Mouse (Mus musculus) small intestine, adult 2 months (tissue): ENCODE results near the gene Zfp36. TPM values are rescaled to one million over a fixed set of nuclear protein-coding genes. Genes with fewer than 3 reads are reported as not detected.

Source experiments
- H3K27ac ChIP-seq: fragments of 200-500 bp; 2 replicates; pipeline ENCODE4 v1.5.1; 2012; ENCODE audit warnings: low read depth, low read length, control low read depth, inconsistent platforms; ENCODE audit not compliant: insufficient read depth
- H3K27me3 ChIP-seq: fragments of 200-500 bp; 2 replicates; pipeline ENCODE4 v1.6.1; 2012; ENCODE audit warnings: mild to moderate bottlenecking, moderate library complexity, low read length, inconsistent platforms; ENCODE audit not compliant: control insufficient read depth, insufficient read depth
- H3K36me3 ChIP-seq: fragments of 200-500 bp; 2 replicates; pipeline ENCODE4 v1.6.1; 2012; ENCODE audit warnings: mild to moderate bottlenecking, low read length, control low read depth, inconsistent platforms; ENCODE audit not compliant: control insufficient read depth, insufficient read depth
- H3K4me1 ChIP-seq: fragments of 200-500 bp; 2 replicates; pipeline ENCODE4 v1.6.1; 2012; ENCODE audit warnings: low read length, inconsistent platforms, mixed read lengths; ENCODE audit not compliant: control insufficient read depth, insufficient read depth, insufficient read length
- H3K4me3 ChIP-seq: fragments of 200-500 bp; 2 replicates; pipeline ENCODE4 v1.5.1; 2012; ENCODE audit warnings: low read depth, mild to moderate bottlenecking, control low read depth, inconsistent platforms, low read length, moderate library complexity
- CTCF ChIP-seq: fragments of 200-500 bp; IDR thresholded peaks from 2 replicates; pipeline ENCODE4 v1.5.1; 2012; ENCODE audit warnings: low read depth, mild to moderate bottlenecking, control low read depth, inconsistent platforms, low read length, moderate library complexity, mixed read lengths; ENCODE audit not compliant: insufficient replicate concordance, insufficient read length; ENCODE audit errors: extremely low read depth
- POLR2A ChIP-seq: fragments of 200-500 bp; IDR thresholded peaks from 2 replicates; pipeline ENCODE4 v1.6.1; 2012; ENCODE audit warnings: low read depth, mild to moderate bottlenecking, control low read depth, inconsistent platforms, low read length, moderate library complexity
- WGBS: fragments of 180-500 bp; shearing (Covaris S2); methylation state at CpG from one replicate; pipeline ENCODE4 v1.1.7; 2018; 5-methylcytosine and 5-hydroxymethylcytosine counted together
- polyA plus RNA-seq: library from polyadenylated mRNA; depleted of rRNA; stranded (reverse); fragments of >200 nt; gene quantifications from 2 replicates; pipeline ENCODE4 v1.2.3, GENCODE M21; 2012

Zfp36 gene
- polyA plus RNA-seq, 1 experiment: 196 TPM

DNA sequence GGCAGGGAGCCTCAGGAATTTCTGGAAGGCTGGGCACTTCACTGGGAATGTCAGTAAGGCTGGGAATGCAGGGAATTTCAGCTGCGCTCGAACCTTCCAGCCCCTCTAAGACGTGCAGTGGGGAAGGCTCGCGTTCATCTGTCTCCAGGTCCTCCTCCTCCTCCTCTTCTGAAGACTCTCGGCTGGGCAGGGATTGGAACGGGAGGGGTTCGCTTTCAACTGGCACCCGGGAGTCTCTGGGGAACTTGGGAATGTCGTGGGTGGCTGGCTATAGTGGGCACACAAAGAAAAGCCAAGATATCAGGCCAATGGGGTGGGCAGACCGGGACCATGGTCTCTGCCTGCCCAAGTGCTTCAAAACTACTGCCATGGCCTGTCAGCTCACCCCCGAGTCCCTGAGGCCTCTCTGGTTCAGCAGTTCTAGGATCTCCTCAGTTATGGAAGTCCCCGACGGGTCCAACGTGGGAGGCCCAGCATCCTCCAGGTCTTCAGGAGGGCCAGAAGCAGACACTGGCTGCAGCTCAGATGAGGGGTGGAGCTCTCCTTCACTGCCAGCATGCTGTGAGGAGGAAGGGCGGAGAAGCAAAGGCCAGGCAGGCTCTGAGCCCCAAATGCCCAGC, 17.5 kb downstream of the Zfp36 start:
- H3K4me3 ChIP-seq: no peak overlapping the region
- peaks cover 12% of the 10 kb centered on the region; the same call in 1 of the 2 replicates for H3K4me1 ChIP-seq
- H3K36me3 ChIP-seq: peaks cover 18% of the 10 kb centered on the region
- TF ChIP-seq CTCF (no peak), POLR2A (no peak)
- WGBS: 86% methylated on average over 16 of the region's 16 CpGs
- no peaks in the 10 kb centered on the region for H3K27me3 ChIP-seq
- no peak overlapping the region for H3K27ac ChIP-seq

DNA sequence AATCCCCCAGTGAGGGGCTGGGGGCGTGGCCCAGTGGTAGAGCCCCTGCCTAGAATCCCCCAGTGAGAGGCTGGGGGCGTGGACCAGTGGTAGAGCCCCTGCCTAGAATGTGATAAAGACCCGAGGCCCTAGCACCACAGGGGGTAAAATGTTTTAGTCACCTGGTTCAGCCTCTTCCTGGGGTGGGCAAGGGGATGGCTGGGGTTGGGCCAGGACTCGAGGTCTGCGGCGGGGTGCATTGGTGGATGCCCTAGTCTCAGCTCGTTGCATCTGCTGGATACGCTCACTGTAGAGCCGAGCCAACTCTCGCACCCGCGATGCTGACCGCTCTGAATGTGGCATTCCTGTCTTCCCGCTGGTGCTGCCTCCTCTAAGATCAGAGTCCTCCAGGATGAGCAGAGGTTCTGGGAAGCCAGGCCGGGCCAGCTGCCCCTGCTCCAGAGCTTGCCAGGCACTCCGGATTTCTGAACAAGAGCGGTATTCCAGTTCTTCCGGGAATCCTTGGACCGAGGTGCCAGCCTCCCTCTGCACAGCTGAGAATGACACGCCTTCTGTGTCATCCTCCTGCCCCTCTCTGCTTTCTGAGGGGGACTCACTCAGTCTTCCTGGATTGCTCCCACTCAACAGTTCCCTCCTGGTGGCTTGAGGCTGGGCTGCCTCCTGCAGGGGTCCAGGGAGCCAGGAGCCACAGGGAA, 18.3 kb downstream of the Zfp36 start:
- H3K4me3 ChIP-seq: no peak overlapping the region
- TF ChIP-seq CTCF (no peak), POLR2A (no peak)
- H3K36me3 ChIP-seq: peaks cover 15% of the 10 kb centered on the region
- no peak overlapping the region for H3K27ac ChIP-seq
- no peaks in the 10 kb centered on the region for H3K27me3 ChIP-seq
- 89% methylated on average over 20 of the region's 20 CpGs for WGBS
- peaks cover 18% of the 10 kb centered on the region for H3K4me1 ChIP-seq

DNA sequence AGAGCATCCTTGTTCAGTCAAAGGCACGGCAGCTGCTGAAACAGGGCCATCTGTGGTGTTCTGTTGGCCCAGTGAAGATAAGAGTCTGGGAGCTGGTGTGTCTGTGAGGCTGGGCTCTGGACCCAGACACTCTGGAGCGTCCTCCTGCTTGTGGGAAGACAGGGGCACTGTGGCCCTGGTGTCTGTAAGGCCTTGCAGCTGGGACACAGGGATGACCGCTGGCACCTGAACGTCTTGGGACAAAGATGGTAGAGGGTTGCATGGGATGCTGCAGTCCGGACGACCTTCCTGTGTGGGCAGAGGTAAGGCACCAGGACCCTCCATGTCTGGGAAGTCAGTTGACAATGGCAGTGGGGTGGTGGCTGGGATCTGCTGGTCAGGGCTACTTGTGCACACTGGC, 19.8 kb downstream of the Zfp36 start:
- no peak overlapping the region for H3K27ac ChIP-seq
- H3K4me3 ChIP-seq: no peak overlapping the region
- H3K4me1 ChIP-seq: peaks cover 18% of the 10 kb centered on the region
- 92% methylated on average over 6 of the region's 6 CpGs for whole genome bisulfite sequencing
- no peak for TF ChIP-seq CTCF
- peaks cover 15% of the 10 kb centered on the region for H3K36me3 ChIP-seq
- H3K27me3 ChIP-seq: no peaks in the 10 kb centered on the region

DNA sequence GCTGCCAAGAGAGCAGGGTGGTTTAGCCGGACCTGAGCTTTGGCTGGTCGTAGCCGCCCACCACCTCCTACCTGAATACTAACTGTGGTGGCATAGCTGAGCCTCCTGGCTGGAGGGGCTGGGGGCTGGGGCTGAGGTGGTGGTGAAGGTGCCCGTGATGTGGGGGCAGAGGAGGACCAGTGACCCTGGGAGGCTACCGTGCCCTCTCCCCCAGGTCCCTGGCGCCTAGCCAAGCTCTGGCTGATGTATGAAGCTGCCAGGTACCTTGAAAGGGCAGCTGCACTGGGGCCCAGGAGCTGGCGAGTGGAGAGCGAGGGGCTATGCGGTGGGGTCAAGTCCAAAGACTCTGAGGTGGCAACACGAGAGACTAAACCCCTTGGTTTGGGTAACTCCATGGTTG, 20.2 kb downstream of the Zfp36 start:
- Histone ChIP-seq H3K4me3 (no peak overlapping the region), H3K36me3 (peaks cover 14% of the 10 kb centered on the region), H3K27ac (no peak overlapping the region), H3K27me3 (no peaks in the 10 kb centered on the region), H3K4me1 (peaks cover 18% of the 10 kb centered on the region)
- TF ChIP-seq POLR2A: no peak
- no peak for TF ChIP-seq CTCF
- 87% methylated on average over 10 of the region's 10 CpGs for WGBS

DNA sequence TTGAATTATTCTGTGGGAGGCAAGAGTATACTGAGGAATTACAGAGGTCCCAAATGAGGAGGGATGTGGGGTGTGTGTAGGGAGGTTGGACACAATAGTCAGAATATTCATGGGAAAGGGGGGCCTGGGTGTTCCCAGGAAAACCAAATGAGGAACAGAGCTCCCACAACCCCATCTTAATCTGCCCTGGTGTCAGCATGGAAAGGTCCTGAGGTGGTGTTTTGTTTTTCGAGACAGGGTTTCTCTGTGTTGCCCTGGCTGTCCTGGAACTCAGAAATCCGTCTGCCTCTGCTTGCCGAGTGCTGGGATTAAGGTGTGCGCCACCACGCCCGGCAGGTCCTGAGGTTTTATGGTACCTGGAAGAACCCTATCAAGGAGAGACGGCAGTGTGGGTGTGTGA, 21.6 kb downstream of the Zfp36 start:
- H3K27me3 ChIP-seq: no peaks in the 10 kb centered on the region
- WGBS: 20% methylated on average over 7 of the region's 7 CpGs
- no peak for TF ChIP-seq POLR2A
- TF ChIP-seq CTCF: no peak
- H3K27ac ChIP-seq: peak overlapping the region; percentile 69
- H3K4me1 ChIP-seq: peaks cover 22% of the 10 kb centered on the region
- H3K4me3 ChIP-seq: no peak overlapping the region
- peaks cover 13% of the 10 kb centered on the region for H3K36me3 ChIP-seq

DNA sequence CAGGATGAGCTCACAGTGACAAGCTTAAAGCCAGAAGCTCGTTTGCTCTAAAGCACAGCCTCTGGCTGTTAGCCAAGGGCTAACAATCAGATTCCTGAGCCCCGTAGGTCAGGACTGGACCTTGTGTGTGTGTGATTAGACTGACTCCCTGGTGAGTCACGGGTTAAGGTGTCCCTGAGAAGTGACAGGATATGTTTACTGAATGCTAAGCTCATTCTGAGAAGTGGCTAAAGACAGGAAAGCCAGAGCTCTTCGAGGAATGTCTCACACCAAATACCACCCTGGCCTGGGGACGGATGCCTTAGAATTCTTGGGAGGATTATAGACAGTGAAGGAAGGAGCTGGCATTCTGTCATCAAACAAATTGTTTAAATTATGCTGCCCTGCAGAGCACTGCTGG, 22.1 kb downstream of the Zfp36 start:
- peak overlapping the region; percentile 69 for H3K27ac ChIP-seq

DNA sequence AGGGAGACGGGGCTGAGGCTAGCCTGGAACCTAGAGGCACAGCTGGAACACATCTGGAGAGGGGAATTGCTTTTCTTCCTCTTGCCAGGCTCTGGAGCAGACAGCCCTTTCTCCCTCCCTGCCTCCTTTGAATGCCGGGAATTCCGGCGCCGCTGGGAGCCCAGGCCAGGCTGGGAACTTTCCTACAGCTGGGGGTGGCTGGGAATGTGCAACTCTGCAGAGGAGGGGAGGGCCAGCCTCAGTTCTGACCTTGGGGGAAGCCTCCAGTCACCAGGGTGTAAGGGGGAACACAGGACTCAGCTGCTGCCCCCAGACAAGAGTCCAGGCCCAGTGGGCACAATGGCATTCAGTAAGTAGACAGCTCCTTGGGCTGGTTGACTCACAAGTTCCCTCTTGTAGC, 23.1 kb downstream of the Zfp36 start:
- Histone ChIP-seq H3K27ac (peak overlapping the region; percentile 69), H3K36me3 (peaks cover 24% of the 10 kb centered on the region), H3K4me3 (no peak overlapping the region), H3K27me3 (no peaks in the 10 kb centered on the region), H3K4me1 (peaks cover 22% of the 10 kb centered on the region)
- WGBS: 31% methylated on average over 5 of the region's 5 CpGs
- no peak for TF ChIP-seq CTCF
- no peak for TF ChIP-seq POLR2A

More for the DNA sequence above, 22.1 kb downstream of the Zfp36 start:
- TF ChIP-seq CTCF: no peak
- TF ChIP-seq POLR2A: no peak
- Histone ChIP-seq H3K27me3 (no peaks in the 10 kb centered on the region), H3K4me3 (no peak overlapping the region), H3K36me3 (peaks cover 18% of the 10 kb centered on the region), H3K4me1 (peaks cover 22% of the 10 kb centered on the region)
- 9% methylated on average over 5 of the region's 5 CpGs for WGBS
